In the genomic region with DNA sequence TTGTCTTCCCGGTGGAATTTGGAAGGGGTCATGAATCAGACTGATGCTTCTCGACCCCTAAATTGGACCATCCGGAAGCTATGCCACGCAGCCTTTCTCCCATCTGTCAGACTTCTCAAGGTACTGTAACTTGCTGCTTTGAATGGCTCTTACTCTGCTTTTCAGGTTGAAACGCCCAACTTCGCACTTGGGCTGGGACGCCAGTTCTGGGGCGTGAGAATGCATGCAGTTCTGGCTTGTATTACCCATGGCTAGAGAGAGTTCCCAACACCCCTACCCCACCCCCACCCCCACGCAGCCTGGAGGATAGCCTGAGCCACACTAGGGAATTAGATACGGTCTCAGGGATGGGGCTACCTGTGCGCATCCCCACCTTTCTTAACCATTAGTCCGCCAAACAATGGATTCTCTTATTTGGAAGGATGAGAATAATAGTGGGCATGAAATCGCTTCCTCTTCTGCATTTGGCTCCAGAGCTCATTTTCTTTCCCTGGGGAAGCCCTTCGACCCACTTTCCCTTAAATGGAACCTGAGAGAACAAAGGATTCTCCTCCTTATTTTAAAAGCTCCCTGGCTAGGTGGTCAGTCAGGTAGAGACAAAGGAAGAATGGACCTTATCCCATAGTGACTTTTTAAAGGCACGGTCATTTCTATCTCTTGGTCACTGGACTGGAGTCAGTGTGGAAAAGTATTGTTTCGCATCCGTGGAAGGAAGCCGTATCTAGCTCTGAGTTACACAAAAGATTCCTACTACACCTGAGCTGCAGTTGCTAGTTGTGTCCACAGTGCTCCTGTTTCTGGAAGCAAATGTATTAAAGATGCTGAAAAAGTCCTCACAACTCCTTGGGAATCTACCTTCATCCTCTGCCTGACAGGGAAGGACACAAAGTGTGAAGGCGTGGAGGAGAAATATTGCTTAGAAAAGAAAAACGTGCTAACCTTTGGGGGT, we compare ENCODE assay signal across 9 mouse cellular contexts.
DNase-seq lines count a peak whose midpoint lies in the region; ATAC-seq and TF ChIP-seq lines count a peak whose summit lies in the region.
"Had no signal": no experiment of that assay in that cellular context is flagged by ENCODE, and none has a peak within 500 bp of the region (broad histone marks: within the 10 kb centered on the region; RNA-seq: fewer than 3 reads in every experiment).

No protein-coding gene starts in this region.

- H3K27me3 ChIP-seq in heart, embryonic 14.5 days (ENCODE audit: control insufficient read depth, insufficient read depth, low read length), result no peaks in the 10 kb centered on the region; the same call in 1 of the 2 replicates
- peaks cover 15% of the 10 kb centered on the region for H3K27me3 ChIP-seq in midbrain, embryonic 10.5 days (ENCODE audit: low read depth, poor library complexity, severe bottlenecking)

- H3K4me1 ChIP-seq in heart, embryonic 14.5 days (ENCODE audit: control insufficient read depth in 2 of 2, insufficient read depth in 2 of 2, low read length in 2 of 2), result peaks cover 3 to 9% of the 10 kb centered on the region in 2 experiments; a peak in 2 of 4 replicates
- H3K4me1 ChIP-seq in midbrain, embryonic 10.5 days, result peaks cover 28% of the 10 kb centered on the region

- H3K27ac ChIP-seq in gastrocnemius, adult 2 months, result peak overlapping the region; percentile 28; the same call in 1 of the 2 replicates
- H3K27ac ChIP-seq in heart, embryonic 14.5 days (replicated peaks in 1 of 2; ENCODE audit: control insufficient read depth in 1 of 2, insufficient read depth in 1 of 2, low read depth in 2 of 2, low read length in 2 of 2), result no peak overlapping the region
- 0 out of 2 replicates have a peak overlapping the region, but pooled peaks have one; percentile 74 for H3K27ac ChIP-seq in midbrain, embryonic 10.5 days (replicated peaks)

- no peak for TF ChIP-seq CTCF in gastrocnemius, adult 2 months (IDR thresholded peaks at IDR 0.05)
- no peak for TF ChIP-seq CTCF in brain, embryonic 14.5 days (IDR thresholded peaks at IDR 0.05; ENCODE audit: borderline replicate concordance, extremely low read depth, insufficient read depth, insufficient read length)

- H3K4me2 ChIP-seq in heart, embryonic 14.5 days (ENCODE audit: low read length), result peak overlapping the region; percentile 73

- intact Hi-C loops in gastrocnemius, adult 2 months (cut with DNase I), result no loop called here

- H3K36me3 ChIP-seq in heart, embryonic 14.5 days (ENCODE audit: control insufficient read depth, insufficient read depth, low read length), result no peaks in the 10 kb centered on the region
- no peaks in the 10 kb centered on the region for H3K36me3 ChIP-seq in midbrain, embryonic 10.5 days

- ATAC-seq in heart, embryonic 14.5 days (ENCODE audit: insufficient number of reproducible peaks, insufficient read depth, low FRiP score, low read depth), result no peak

- no peaks in the 10 kb centered on the region for H3K9me3 ChIP-seq in heart, embryonic 14.5 days (ENCODE audit: control insufficient read depth, low read length)
- no peaks in the 10 kb centered on the region for H3K9me3 ChIP-seq in midbrain, embryonic 10.5 days (replicated peaks)

- peak overlapping the region; percentile 64 for H3K4me3 ChIP-seq in gastrocnemius, adult 2 months
- H3K4me3 ChIP-seq in heart, embryonic 14.5 days (ENCODE audit: control insufficient read depth in 1 of 2, insufficient read depth in 1 of 2, low read depth in 1 of 2, low read length in 2 of 2), result peak overlapping the region; percentile 22 to 35
- peak overlapping the region; percentile 57 for H3K4me3 ChIP-seq in midbrain, embryonic 10.5 days
- H3K4me3 ChIP-seq: myocyte had no signal

- DNase-seq in gastrocnemius, adult 2 months, result no peak
- no peak for DNase-seq in gastrocnemius, postnatal 25 days
- DNase-seq in brain, embryonic 14.5 days (ENCODE audit: low read depth), result peak; percentile 23
- DNase-seq in midbrain, embryonic 10.5 days (ENCODE audit: low spot score), result peak; percentile 13
- DNase-seq in left cerebral cortex, adult 9 months (ENCODE audit: low spot score in 2 of 2), result no peak
- no peak for DNase-seq in layer of hippocampus, postnatal 14 days (ENCODE audit: low spot score in 2 of 2)
- no peak for DNase-seq in gastrocnemius, adult 18-20 months (ENCODE audit: low spot score)

- 42% methylated on average over 20 of the region's 20 CpGs for WGBS in heart, embryonic 14.5 days
- WGBS in midbrain, embryonic 10.5 days, result 32% methylated on average over 20 of the region's 20 CpGs

- no peak for TF ChIP-seq POLR2A in brain, embryonic 14.5 days (IDR thresholded peaks at IDR 0.05; ENCODE audit: borderline replicate concordance, extremely low read depth, insufficient read depth, insufficient read length, poor library complexity, severe bottlenecking)

- H3K9ac ChIP-seq in heart, embryonic 14.5 days (ENCODE audit: low read length), result no peak overlapping the region

Comparison
In these comparisons a context has a peak if more than half of its experiments do, and no peak if none do; other contexts are left out.
1. DNase-seq: peak in brain, embryonic 14.5 days (single experiment) and midbrain, embryonic 10.5 days (single experiment); none in gastrocnemius, adult 2 months (single experiment), gastrocnemius, postnatal 25 days (single experiment), left cerebral cortex, adult 9 months (0 of 2), layer of hippocampus, postnatal 14 days (0 of 2) and gastrocnemius, adult 18-20 months (single experiment).
2. H3K27ac ChIP-seq: peak in gastrocnemius, adult 2 months (single experiment) and midbrain, embryonic 10.5 days (single experiment); none in heart, embryonic 14.5 days (0 of 2).
3. Peak in every context shown above with its lines, with median percentiles within 50 percentile points of each other: H3K4me3 ChIP-seq.